Mouse (Mus musculus): ENCODE data around the gene Cavin1.

DNA sequence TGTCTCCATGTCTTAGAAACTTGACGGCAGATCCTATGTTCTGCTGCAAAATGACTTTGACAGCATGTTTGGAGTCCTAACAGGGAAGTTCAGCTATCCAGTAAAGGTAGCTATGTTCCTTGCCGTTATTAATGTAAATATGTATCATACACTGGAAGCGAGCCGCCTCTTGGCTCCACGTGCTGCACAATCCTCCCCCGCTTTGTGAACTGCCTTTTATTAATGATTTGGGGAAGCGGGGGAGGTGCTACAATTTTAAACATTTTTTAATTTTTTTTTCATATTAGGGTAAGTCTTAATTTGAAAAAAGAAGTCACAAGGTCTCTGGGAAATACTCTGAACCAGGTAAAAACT, 13.1 kb upstream of the Cavin1 start:
- TF ChIP-seq NANOG (IDR thresholded peaks at IDR 0.05; ENCODE audit: borderline replicate concordance, low read length) (no peak), CTCF (conservative IDR thresholded peaks at IDR 0.05; ENCODE audit: low read length) (no peak)

All from E14TG2a.4 (cell line).